ENCODE assay signal across 8 mouse cellular contexts in the genomic region with DNA sequence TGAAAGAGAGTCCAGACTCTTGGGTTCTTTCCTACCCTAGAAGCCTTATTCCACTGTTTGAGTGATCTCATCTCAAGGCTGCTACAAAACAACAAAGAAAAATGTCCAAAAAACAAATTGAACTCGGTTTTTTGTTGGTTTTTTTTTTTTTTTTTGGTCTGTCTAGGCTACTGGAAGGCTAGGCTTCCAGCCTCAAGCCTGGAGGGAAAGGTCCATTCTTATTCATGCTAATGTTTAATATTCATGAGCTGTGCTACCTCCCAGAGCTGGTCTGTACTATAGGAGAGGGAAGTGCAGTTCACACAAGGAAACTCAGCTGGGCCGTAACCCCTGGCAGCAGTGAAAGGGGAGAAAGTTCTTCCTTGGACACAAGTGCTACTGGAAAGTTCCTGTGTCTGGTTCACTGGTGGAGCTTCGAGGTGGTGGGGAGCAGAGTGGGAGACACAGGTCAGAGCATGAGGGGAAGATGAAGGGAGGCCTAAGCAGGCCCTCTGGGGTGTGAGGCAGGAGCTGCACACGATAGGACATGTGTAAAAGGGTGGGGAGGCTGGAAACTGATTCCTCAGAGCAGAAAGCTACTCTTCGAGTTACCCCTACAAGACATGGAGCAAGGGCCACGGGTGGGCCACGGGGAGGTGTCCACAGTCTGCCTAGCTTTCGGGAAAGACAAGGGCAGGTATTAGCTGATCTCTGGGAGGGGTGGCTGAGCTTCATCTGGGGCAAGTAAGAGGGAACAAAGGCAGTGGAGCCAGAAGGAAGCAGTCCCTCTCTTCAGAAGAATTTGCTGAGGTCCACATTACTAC. TPM values are rescaled to one million over a fixed set of nuclear protein-coding genes. Genes with fewer than 3 reads are reported as not detected.
A peak's percentile ranks its signal among the peaks of the same experiment; 100 is the strongest.
DNase-seq lines count a peak whose midpoint lies in the region; ATAC-seq and TF ChIP-seq lines count a peak whose summit lies in the region.

No protein-coding gene starts in this region.

- H3K36me3 ChIP-seq in forebrain, embryonic 10.5 days (replicated peaks) = peaks cover 54% of the 10 kb centered on the region
- peaks cover 35% of the 10 kb centered on the region for H3K36me3 ChIP-seq in stomach, embryonic 16.5 days (ENCODE audit: control insufficient read depth, insufficient read depth, low read length)

- H3K9ac ChIP-seq in stomach, embryonic 16.5 days (ENCODE audit: low read length) = peak overlapping the region; percentile 98

- H3K9me3 ChIP-seq in forebrain, embryonic 10.5 days = no peaks in the 10 kb centered on the region
- H3K9me3 ChIP-seq in stomach, embryonic 16.5 days (replicated peaks; ENCODE audit: control insufficient read depth, low read length) = no peaks in the 10 kb centered on the region

- H3K27ac ChIP-seq in layer of hippocampus, adult 2 months = peak overlapping the region; percentile 100
- peak overlapping the region; percentile 98 for H3K27ac ChIP-seq in forebrain, embryonic 10.5 days
- peak overlapping the region; percentile 99 for H3K27ac ChIP-seq in stomach, embryonic 16.5 days (ENCODE audit: low read length)

- DNase-seq in layer of hippocampus, adult 2 months (ENCODE audit: low spot score in 2 of 2) = no peak
- DNase-seq in layer of hippocampus, postnatal 25 days (ENCODE audit: extremely low spot score in 1 of 2, low spot score in 1 of 2) = no peak
- no peak for DNase-seq in forebrain, embryonic 10.5 days (ENCODE audit: extremely low spot score, low spot score)
- peak; percentile 70 for DNase-seq in kidney, adult 11 months
- DNase-seq in lung, postnatal 25 days (ENCODE audit: low spot score) = peak; percentile 44
- DNase-seq in cerebellum, adult 18-20 months = no peak
- DNase-seq in urinary bladder, postnatal 4 days (ENCODE audit: low spot score in 2 of 2) = no peak

- 44% methylated on average over 8 of the region's 8 CpGs for WGBS in forebrain, embryonic 10.5 days
- 37% methylated on average over 8 of the region's 8 CpGs for WGBS in stomach, embryonic 16.5 days

- H3K4me3 ChIP-seq in layer of hippocampus, adult 2 months = peak overlapping the region; percentile 81
- peak overlapping the region; percentile 93 for H3K4me3 ChIP-seq in forebrain, embryonic 10.5 days
- H3K4me3 ChIP-seq in stomach, embryonic 16.5 days (replicated peaks; ENCODE audit: low read length) = peak overlapping the region; percentile 89

- H3K27me3 ChIP-seq in forebrain, embryonic 10.5 days (ENCODE audit: poor library complexity, severe bottlenecking) = no peaks in the 10 kb centered on the region
- H3K27me3 ChIP-seq in stomach, embryonic 16.5 days (ENCODE audit: control insufficient read depth, insufficient read depth, low read length) = no peaks in the 10 kb centered on the region

- peak overlapping the region; percentile 88 for H3K4me2 ChIP-seq in stomach, embryonic 16.5 days (ENCODE audit: low read depth, low read length)

- no peak for ATAC-seq in stomach, embryonic 16.5 days (ENCODE audit: insufficient read depth, low FRiP score)

- peaks cover 64% of the 10 kb centered on the region for H3K4me1 ChIP-seq in forebrain, embryonic 10.5 days
- peaks cover 38% of the 10 kb centered on the region for H3K4me1 ChIP-seq in stomach, embryonic 16.5 days (ENCODE audit: control insufficient read depth, insufficient read depth, low read length)

- no peak for TF ChIP-seq CTCF in layer of hippocampus, adult 2 months (conservative IDR thresholded peaks at IDR 0.05)

RNA-seq across cellular contexts. Expression of gene Mllt11, which starts 1.3 kb away (rescaled TPM):
- 100 to 1,000 TPM; 287 to 294 TPM for total RNA-seq in layer of hippocampus, adult 2 months (2021)
- total RNA-seq in layer of hippocampus, postnatal 25 days (2021) = 100 to 1,000 TPM; 350 to 366 TPM
- 19.6 and 22.4 TPM in 2 replicates for polyA plus RNA-seq in forebrain, embryonic 10.5 days (2016; fragmentation: Nextera tagmentation; extraction: Ambion mirVana)
- polyA plus RNA-seq in stomach, embryonic 16.5 days (2015; fragmentation: Nextera tagmentation; extraction: Ambion mirVana) = 16.2 and 16.6 TPM in 2 replicates

RNA-seq across cellular contexts. Expression of gene Cdc42se1, which starts 2.2 kb away (rescaled TPM):
- total RNA-seq in layer of hippocampus, adult 2 months (2021) = 10 to 100 TPM; 67.5 to 77.5 TPM
- 10 to 100 TPM; 73.5 to 83.9 TPM for total RNA-seq in layer of hippocampus, postnatal 25 days (2021)
- 95.5 and 104 TPM in 2 replicates for polyA plus RNA-seq in forebrain, embryonic 10.5 days (2016; fragmentation: Nextera tagmentation; extraction: Ambion mirVana)
- 105 and 118 TPM in 2 replicates for polyA plus RNA-seq in stomach, embryonic 16.5 days (2015; fragmentation: Nextera tagmentation; extraction: Ambion mirVana)

RNA-seq across cellular contexts. Expression of gene Gm128, which starts 10.7 kb away (rescaled TPM):
- total RNA-seq in layer of hippocampus, adult 2 months (2021) = under 1 TPM; 0.25 to 0.54 TPM
- total RNA-seq in layer of hippocampus, postnatal 25 days (2021) = under 1 TPM in 1 of 2 experiments, not detected in 1; 0.12 TPM
- polyA plus RNA-seq in forebrain, embryonic 10.5 days (2016; fragmentation: Nextera tagmentation; extraction: Ambion mirVana) = 0.23 and 0.30 TPM in 2 replicates
- polyA plus RNA-seq in stomach, embryonic 16.5 days (2015; fragmentation: Nextera tagmentation; extraction: Ambion mirVana) = 0.25 and 0.52 TPM in 2 replicates

RNA-seq across cellular contexts. Expression of gene Gabpb2, which starts 13.0 kb away (rescaled TPM):
- 10 to 100 TPM; 15.4 to 20.0 TPM for total RNA-seq in layer of hippocampus, adult 2 months (2021)
- total RNA-seq in layer of hippocampus, postnatal 25 days (2021) = 10 to 100 TPM; 10.9 to 15.1 TPM
- 13.5 and 13.7 TPM in 2 replicates for polyA plus RNA-seq in forebrain, embryonic 10.5 days (2016; fragmentation: Nextera tagmentation; extraction: Ambion mirVana)
- 10.9 and 11.5 TPM in 2 replicates for polyA plus RNA-seq in stomach, embryonic 16.5 days (2015; fragmentation: Nextera tagmentation; extraction: Ambion mirVana)

RNA-seq across cellular contexts. Expression of gene Bnipl, which starts 20.3 kb away (rescaled TPM):
- total RNA-seq in layer of hippocampus, adult 2 months (2021) = under 1 TPM; 0.37 to 0.69 TPM
- under 1 TPM; 0.22 to 0.52 TPM for total RNA-seq in layer of hippocampus, postnatal 25 days (2021)
- polyA plus RNA-seq in forebrain, embryonic 10.5 days (2016; fragmentation: Nextera tagmentation; extraction: Ambion mirVana) = 0.38 and 0.42 TPM in 2 replicates
- 9.2 and 11.6 TPM in 2 replicates for polyA plus RNA-seq in stomach, embryonic 16.5 days (2015; fragmentation: Nextera tagmentation; extraction: Ambion mirVana)

Comparison
In these comparisons a context has a peak if more than half of its experiments do, and no peak if none do; other contexts are left out.
1. DNase-seq: peak in kidney, adult 11 months (single experiment) and lung, postnatal 25 days (single experiment); none in layer of hippocampus, adult 2 months (0 of 2), layer of hippocampus, postnatal 25 days (0 of 2), forebrain, embryonic 10.5 days (single experiment), cerebellum, adult 18-20 months (0 of 2) and urinary bladder, postnatal 4 days (0 of 2).
2. Peak in every context shown above with its lines, with median percentiles within 50 percentile points of each other: H3K27ac ChIP-seq and H3K4me3 ChIP-seq.